Mouse (Mus musculus): Measurements from ENCODE around the gene 4922502D21Rik. TPM values are rescaled to one million over a fixed set of nuclear protein-coding genes. Genes with fewer than 3 reads are reported as not detected.

4922502D21Rik gene
- polyA plus RNA-seq, 1 experiment from 2014 or later, result not detected

DNA sequence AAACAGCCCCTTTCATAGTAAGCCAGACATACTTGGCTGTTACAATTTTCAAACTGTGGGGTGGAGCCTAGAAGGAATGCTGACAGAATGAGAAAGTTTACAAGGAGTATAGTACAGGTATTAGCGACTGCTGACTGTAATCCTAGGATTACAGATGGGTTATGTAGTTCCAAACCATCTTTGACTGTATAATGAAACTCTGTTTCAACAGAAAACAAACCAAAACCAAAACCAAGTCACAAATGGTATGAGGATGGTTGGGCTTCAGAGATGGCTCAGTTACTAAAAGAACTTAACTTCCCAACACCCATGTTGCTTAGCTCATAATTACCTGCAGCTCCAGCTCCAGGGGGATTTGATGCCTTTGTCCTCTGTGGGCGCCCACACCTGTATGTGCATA lies 15.1 kb downstream of the 4922502D21Rik start:
- no peaks in the 10 kb centered on the region for H3K9me3 ChIP-seq (ENCODE audit: low read length)
- WGBS, result 69% methylated on average over 2 of the region's 2 CpGs
- no peak for ATAC-seq

DNA sequence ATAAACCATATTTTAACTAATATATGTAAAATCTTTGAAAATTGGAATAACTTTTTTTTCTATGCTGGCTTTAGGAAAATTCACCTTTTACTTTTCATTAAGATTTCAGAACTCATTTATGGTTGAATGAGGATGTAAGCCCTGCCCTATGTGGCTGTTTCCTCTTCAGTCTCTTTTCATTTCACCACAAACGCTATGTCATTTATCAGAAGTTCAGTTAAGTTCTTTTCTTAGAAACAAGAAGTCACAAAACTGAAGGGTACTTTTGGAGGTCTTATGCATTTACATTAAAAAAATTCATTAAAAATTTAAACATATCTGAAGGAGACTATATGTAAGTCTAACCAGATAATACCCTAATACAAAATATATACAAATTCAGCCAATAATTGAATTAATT lies 15.9 kb downstream of the 4922502D21Rik start:
- Histone ChIP-seq H3K9ac (replicated peaks; ENCODE audit: low read depth) (no peak overlapping the region), H3K9me3 (ENCODE audit: low read length) (no peaks in the 10 kb centered on the region), H3K4me1 (ENCODE audit: insufficient read depth, low read depth, low read length) (no peaks in the 10 kb centered on the region), H3K27me3 (replicated peaks; ENCODE audit: insufficient read depth, low read length) (no peaks in the 10 kb centered on the region), H3K4me2 (replicated peaks; ENCODE audit: low read depth, low read length) (no peak overlapping the region), H3K27ac (ENCODE audit: low read length) (no peak overlapping the region), H3K4me3 (ENCODE audit: low read depth, low read length) (no peak overlapping the region), H3K36me3 (ENCODE audit: insufficient read depth, low read length) (no peaks in the 10 kb centered on the region)
- DNase-seq (ENCODE audit: low spot score) (no peak), ATAC-seq (no peak)
- 68% methylated on average over 1 of the region's 1 CpGs for WGBS
- TF ChIP-seq CTCF (IDR thresholded peaks at IDR 0.05) (no peak), EP300 (IDR thresholded peaks at IDR 0.05) (no peak)

More for the DNA sequence above, 15.1 kb downstream of the 4922502D21Rik start:
- H3K4me2 ChIP-seq (replicated peaks; ENCODE audit: low read depth, low read length), result no peak overlapping the region
- no peaks in the 10 kb centered on the region for H3K27me3 ChIP-seq (replicated peaks; ENCODE audit: insufficient read depth, low read length)
- no peak overlapping the region for H3K27ac ChIP-seq (ENCODE audit: low read length)
- H3K9ac ChIP-seq (replicated peaks; ENCODE audit: low read depth), result no peak overlapping the region
- H3K36me3 ChIP-seq (ENCODE audit: insufficient read depth, low read length), result no peaks in the 10 kb centered on the region
- TF ChIP-seq EP300 (IDR thresholded peaks at IDR 0.05) (no peak), CTCF (IDR thresholded peaks at IDR 0.05) (no peak)
- no peak for DNase-seq (ENCODE audit: low spot score)
- H3K4me1 ChIP-seq (ENCODE audit: insufficient read depth, low read depth, low read length), result no peaks in the 10 kb centered on the region
- no peak overlapping the region for H3K4me3 ChIP-seq (ENCODE audit: low read depth, low read length)

DNA sequence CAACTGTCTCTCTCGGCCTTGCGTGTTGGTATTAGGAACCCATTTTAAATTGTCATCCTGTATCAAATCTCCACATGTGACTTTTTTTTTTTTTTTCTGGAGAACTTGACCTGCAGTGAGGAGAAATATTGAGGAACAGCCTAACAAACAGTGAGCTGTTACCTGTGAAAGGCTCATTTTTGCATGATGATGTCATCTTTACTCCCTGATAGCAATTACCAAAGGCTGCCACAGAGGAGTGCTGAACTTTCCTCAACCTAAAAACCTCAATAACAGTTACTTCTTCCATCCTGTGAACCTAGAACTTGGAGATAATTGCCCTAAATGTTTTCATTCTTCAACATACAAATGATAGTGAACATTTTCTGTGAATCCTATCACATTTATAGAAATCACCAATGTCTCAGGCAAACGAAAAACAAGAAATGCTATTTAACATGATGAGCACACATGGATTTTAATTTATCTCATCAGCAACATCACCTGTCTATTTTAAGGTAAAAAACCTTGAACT lies 16.9 kb downstream of the 4922502D21Rik start:
- no peak for TF ChIP-seq CTCF (IDR thresholded peaks at IDR 0.05)
- TF ChIP-seq EP300 (IDR thresholded peaks at IDR 0.05), result no peak
- ATAC-seq (no peak), DNase-seq (ENCODE audit: low spot score) (no peak)
- no peak overlapping the region for H3K9ac ChIP-seq (replicated peaks; ENCODE audit: low read depth)
- no peaks in the 10 kb centered on the region for H3K36me3 ChIP-seq (ENCODE audit: insufficient read depth, low read length)
- H3K27me3 ChIP-seq (replicated peaks; ENCODE audit: insufficient read depth, low read length), result no peaks in the 10 kb centered on the region
- 77% methylated on average over 3 of the region's 3 CpGs for WGBS
- no peaks in the 10 kb centered on the region for H3K4me1 ChIP-seq (ENCODE audit: insufficient read depth, low read depth, low read length)
- no peak overlapping the region for H3K27ac ChIP-seq (ENCODE audit: low read length)
- H3K4me2 ChIP-seq (replicated peaks; ENCODE audit: low read depth, low read length), result no peak overlapping the region
- H3K4me3 ChIP-seq (ENCODE audit: low read depth, low read length), result no peak overlapping the region
- no peaks in the 10 kb centered on the region for H3K9me3 ChIP-seq (ENCODE audit: low read length)

DNA sequence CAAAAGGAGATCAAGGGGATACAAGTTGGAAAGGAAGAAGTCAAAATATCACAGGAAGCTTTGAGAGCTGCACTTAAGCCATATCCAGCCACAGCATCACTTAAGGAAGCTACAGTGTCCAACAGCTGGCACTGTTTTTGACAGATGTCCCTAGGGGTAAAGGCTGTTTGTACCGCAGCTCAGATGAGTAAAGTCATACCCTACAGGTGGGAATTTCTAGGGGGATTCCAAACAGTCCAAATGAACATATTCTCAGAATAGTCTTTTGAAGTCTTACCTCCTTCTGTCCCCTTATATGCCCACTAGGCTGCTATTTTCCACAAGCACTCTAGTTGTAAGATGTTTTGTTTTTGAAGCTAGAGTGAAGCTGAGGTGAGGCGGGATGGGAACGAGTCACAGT lies 19.1 kb downstream of the 4922502D21Rik start:
- no peak overlapping the region for H3K9ac ChIP-seq (replicated peaks; ENCODE audit: low read depth)
- no peaks in the 10 kb centered on the region for H3K9me3 ChIP-seq (ENCODE audit: low read length)
- WGBS, result 80% methylated on average over 3 of the region's 3 CpGs
- no peak overlapping the region for H3K4me2 ChIP-seq (replicated peaks; ENCODE audit: low read depth, low read length)
- TF ChIP-seq CTCF (IDR thresholded peaks at IDR 0.05) (no peak), EP300 (IDR thresholded peaks at IDR 0.05) (no peak)
- H3K36me3 ChIP-seq (ENCODE audit: insufficient read depth, low read length), result no peaks in the 10 kb centered on the region
- no peak for ATAC-seq
- H3K4me3 ChIP-seq (ENCODE audit: low read depth, low read length), result no peak overlapping the region
- no peaks in the 10 kb centered on the region for H3K4me1 ChIP-seq (ENCODE audit: insufficient read depth, low read depth, low read length)
- H3K27me3 ChIP-seq (replicated peaks; ENCODE audit: insufficient read depth, low read length), result no peaks in the 10 kb centered on the region
- no peak overlapping the region for H3K27ac ChIP-seq (ENCODE audit: low read length)
- no peak for DNase-seq (ENCODE audit: low spot score)

DNA sequence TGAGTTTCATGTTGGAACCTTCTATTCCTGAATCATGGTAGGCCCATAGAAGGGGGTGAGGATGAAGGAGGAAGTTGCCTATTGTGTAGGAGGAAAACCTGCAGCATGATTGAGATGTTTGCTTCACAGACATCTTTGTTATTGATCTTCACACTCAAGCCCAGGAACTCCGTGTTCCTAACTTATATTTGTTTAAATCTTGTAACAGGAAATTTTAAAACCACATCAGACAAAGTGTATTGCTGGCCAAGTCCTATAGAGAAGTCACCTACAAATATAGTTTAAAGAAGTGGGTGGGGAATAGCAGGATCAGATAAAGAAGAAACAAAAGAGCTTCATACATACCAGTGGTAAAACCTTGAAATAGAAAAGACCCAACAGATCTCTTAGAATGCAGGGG lies 27.4 kb downstream of the 4922502D21Rik start:
- ATAC-seq, result no peak
- DNase-seq (ENCODE audit: low spot score), result no peak
- H3K36me3 ChIP-seq (ENCODE audit: insufficient read depth, low read length), result no peaks in the 10 kb centered on the region

DNA sequence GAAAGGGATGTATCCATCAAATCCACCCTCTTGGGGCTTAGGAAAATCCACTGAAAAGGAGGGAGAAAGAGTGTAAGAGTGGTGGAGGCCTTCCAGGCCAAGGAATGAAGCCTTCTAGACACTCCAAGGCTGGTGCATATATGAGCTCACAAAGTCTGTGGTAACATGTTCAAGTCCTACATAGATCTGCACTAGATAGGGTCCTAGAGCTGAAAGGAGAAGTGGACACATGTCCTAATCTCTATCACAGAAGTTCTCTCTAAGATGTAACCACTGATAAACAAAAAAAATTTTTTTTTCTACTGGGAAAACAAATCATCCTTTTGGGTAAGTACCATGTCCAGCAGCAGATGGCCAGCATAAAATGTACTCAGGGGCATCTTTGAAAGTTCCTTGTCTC lies 42.9 kb downstream of the 4922502D21Rik start:
- Histone ChIP-seq H3K4me3 (ENCODE audit: low read depth, low read length) (no peak overlapping the region), H3K36me3 (ENCODE audit: insufficient read depth, low read length) (no peaks in the 10 kb centered on the region), H3K9me3 (ENCODE audit: low read length) (no peaks in the 10 kb centered on the region), H3K4me2 (replicated peaks; ENCODE audit: low read depth, low read length) (no peak overlapping the region), H3K9ac (replicated peaks; ENCODE audit: low read depth) (no peak overlapping the region), H3K4me1 (ENCODE audit: insufficient read depth, low read depth, low read length) (no peaks in the 10 kb centered on the region), H3K27me3 (replicated peaks; ENCODE audit: insufficient read depth, low read length) (no peaks in the 10 kb centered on the region), H3K27ac (ENCODE audit: low read length) (no peak overlapping the region)
- ATAC-seq (no peak), DNase-seq (ENCODE audit: low spot score) (no peak)
- TF ChIP-seq CTCF (IDR thresholded peaks at IDR 0.05), result no peak
- no peak for TF ChIP-seq EP300 (IDR thresholded peaks at IDR 0.05)

More for the DNA sequence above, 27.4 kb downstream of the 4922502D21Rik start:
- H3K4me3 ChIP-seq (ENCODE audit: low read depth, low read length), result no peak overlapping the region
- 13% methylated on average over 1 of the region's 1 CpGs for WGBS
- TF ChIP-seq EP300 (IDR thresholded peaks at IDR 0.05) (no peak), CTCF (IDR thresholded peaks at IDR 0.05) (no peak)
- no peaks in the 10 kb centered on the region for H3K9me3 ChIP-seq (ENCODE audit: low read length)
- no peak overlapping the region for H3K27ac ChIP-seq (ENCODE audit: low read length)
- no peaks in the 10 kb centered on the region for H3K27me3 ChIP-seq (replicated peaks; ENCODE audit: insufficient read depth, low read length)
- H3K9ac ChIP-seq (replicated peaks; ENCODE audit: low read depth), result no peak overlapping the region
- H3K4me1 ChIP-seq (ENCODE audit: insufficient read depth, low read depth, low read length), result no peaks in the 10 kb centered on the region
- no peak overlapping the region for H3K4me2 ChIP-seq (replicated peaks; ENCODE audit: low read depth, low read length)
